Mouse (Mus musculus) myocyte (in vitro differentiated cells): Measurements from ENCODE around the gene Snx20. TPM values are rescaled to one million over a fixed set of nuclear protein-coding genes. Genes with fewer than 3 reads are reported as not detected.
A peak's percentile ranks its signal among the peaks of the same experiment; 100 is the strongest.

Experiments used
- H3K27me3 ChIP-seq: one replicate; pipeline ENCODE4 v1.6.1; 2011; ENCODE audit not compliant: control insufficient read depth, insufficient read depth, insufficient read length
- H3K36me3 ChIP-seq: one replicate; pipeline ENCODE4 v1.6.1; 2011; ENCODE audit not compliant: control insufficient read depth, insufficient read depth
- H3K4me2 ChIP-seq: one replicate; pipeline ENCODE4 v1.6.1; 2011; ENCODE audit warnings: low read depth, control low read depth
- H3K4me3 ChIP-seq: one replicate; pipeline ENCODE4 v1.5.1; 2011; ENCODE audit warnings: mild to moderate bottlenecking, control low read depth, moderate library complexity
- H3K79me2 ChIP-seq: one replicate; pipeline ENCODE4 v1.6.1; 2011; ENCODE audit not compliant: control insufficient read depth, insufficient read depth
- H3ac ChIP-seq: one replicate; pipeline ENCODE4 v1.6.1; 2011; ENCODE audit not compliant: control insufficient read depth, insufficient read length
- CEBPB ChIP-seq: IDR thresholded peaks from 2 replicates; pipeline ENCODE4 v1.6.1; 2011; ENCODE audit warnings: mild to moderate bottlenecking, moderate library complexity; ENCODE audit not compliant: poor library complexity, insufficient read depth, severe bottlenecking
- E2F4 ChIP-seq: IDR thresholded peaks from one replicate; pipeline ENCODE4 v1.6.1; 2011; ENCODE audit warnings: mild to moderate bottlenecking, control low read depth, moderate library complexity; ENCODE audit not compliant: insufficient read depth
- MAX ChIP-seq: IDR thresholded peaks from one replicate; pipeline ENCODE4 v1.6.1; 2011; ENCODE audit warnings: low read depth, mild to moderate bottlenecking, control low read depth
- MYOD1 ChIP-seq, 3 experiments: IDR thresholded peaks; one replicate each; pipeline ENCODE4 v1.6.1; 2011; ENCODE audit warnings: control low read depth in 2 of 3, low read depth in 2 of 3, mild to moderate bottlenecking in 2 of 3, moderate library complexity in 1 of 3; ENCODE audit not compliant: insufficient read length in 2 of 3, control insufficient read depth in 1 of 3
- MYOG ChIP-seq, 3 experiments: IDR thresholded peaks; one replicate each; pipeline ENCODE4 v1.6.1; 2011; ENCODE audit warnings: control low read depth in 2 of 3, low read depth in 2 of 3, mild to moderate bottlenecking in 2 of 3; ENCODE audit not compliant: insufficient read length in 2 of 3, control insufficient read depth in 1 of 3, insufficient read depth in 1 of 3
- POLR2A ChIP-seq: IDR thresholded peaks from one replicate; pipeline ENCODE4 v1.6.1; 2011; ENCODE audit warnings: low read depth, mild to moderate bottlenecking, control low read depth, moderate library complexity; ENCODE audit not compliant: insufficient read length
- POLR2AphosphoS2 ChIP-seq: IDR thresholded peaks from one replicate; pipeline ENCODE4 v1.6.1; 2011; ENCODE audit warnings: low read depth, control low read depth; ENCODE audit not compliant: insufficient read length
- REST ChIP-seq: IDR thresholded peaks from one replicate; pipeline ENCODE4 v1.6.1; 2011; ENCODE audit warnings: mild to moderate bottlenecking, control low read depth, moderate library complexity; ENCODE audit not compliant: insufficient read depth, insufficient read length
- SRF ChIP-seq: IDR thresholded peaks from one replicate; pipeline ENCODE4 v1.6.1; 2011; ENCODE audit warnings: low read depth; ENCODE audit not compliant: control insufficient read depth, insufficient read length
- TCF12 ChIP-seq: IDR thresholded peaks from one replicate; pipeline ENCODE4 v1.6.1; 2011; ENCODE audit warnings: mild to moderate bottlenecking, control low read depth; ENCODE audit not compliant: poor library complexity, insufficient read depth, severe bottlenecking
- TCF3 ChIP-seq: IDR thresholded peaks from one replicate; pipeline ENCODE4 v1.6.1; 2011; ENCODE audit warnings: low read depth, control low read depth; ENCODE audit not compliant: insufficient read length
- USF1 ChIP-seq: IDR thresholded peaks from one replicate; pipeline ENCODE4 v1.6.1; 2011; ENCODE audit warnings: low read depth, mild to moderate bottlenecking, control low read depth, moderate library complexity
- polyA plus RNA-seq: library from polyadenylated mRNA; unstranded; fragments of >200 nt; fragmentation: generic; extraction: Trizol; gene quantifications from one replicate; pipeline ENCODE4 v1.2.1, GENCODE M21; 2012; ENCODE audit warnings: missing spikeins

Snx20 gene
- polyA plus RNA-seq, 1 experiment, result 0.07 TPM

DNA sequence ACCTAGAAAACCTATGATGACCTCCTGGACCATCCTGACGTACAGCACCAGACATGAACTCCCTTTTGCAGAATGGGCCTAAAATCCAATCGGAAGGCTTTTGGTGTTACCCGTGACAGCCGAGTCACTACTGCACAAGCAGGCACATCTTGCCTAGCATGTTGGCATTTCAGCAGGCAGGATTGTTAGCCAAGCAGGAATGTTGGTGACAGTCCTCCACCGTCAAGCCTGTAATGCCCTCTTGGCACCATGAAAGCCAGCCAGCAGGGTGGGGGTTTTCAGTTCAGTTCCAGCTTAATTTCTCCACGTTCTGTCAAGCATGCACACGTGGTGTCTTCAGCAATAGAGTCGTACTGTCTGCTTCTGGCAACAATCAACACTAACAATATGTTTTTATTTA is 41.1 kb upstream of the Snx20 start:
- Histone ChIP-seq H3K27me3 (no peaks in the 10 kb centered on the region), H3K4me2 (no peak overlapping the region), H3K4me3 (no peak overlapping the region), H3K36me3 (no peaks in the 10 kb centered on the region), H3K79me2 (no peaks in the 10 kb centered on the region), H3ac (no peak overlapping the region)
- no peak for TF ChIP-seq POLR2A
- TF ChIP-seq MAX, result no peak
- TF ChIP-seq REST, result no peak
- no peak for TF ChIP-seq POLR2AphosphoS2

- H3K27me3 ChIP-seq, result no peaks in the 10 kb centered on the region
- no peak overlapping the region for H3K4me2 ChIP-seq
- H3K79me2 ChIP-seq, result no peaks in the 10 kb centered on the region
- H3K4me3 ChIP-seq, result no peak overlapping the region
- TF ChIP-seq MYOD1 (IDR thresholded peaks at IDR 0.05; ENCODE audit: control insufficient read depth in 1 of 3, insufficient read length in 2 of 3, low read depth in 2 of 3) (no peak), POLR2A (no peak), CEBPB (no peak), TCF12 (no peak), TCF3 (no peak), MYOG (IDR thresholded peaks at IDR 0.05; ENCODE audit: control insufficient read depth in 1 of 3, insufficient read depth in 1 of 3, insufficient read length in 2 of 3, low read depth in 2 of 3) (no peak), E2F4 (no peak), USF1 (no peak), REST (no peak), POLR2AphosphoS2 (no peak), SRF (no peak), MAX (no peak)
- H3ac ChIP-seq, result no peak overlapping the region
- no peaks in the 10 kb centered on the region for H3K36me3 ChIP-seq
Observed at GRCm38 (mm10) chr8:88675372-88676165, 39.6 kb upstream of the Snx20 start.

GRCm38 (mm10) chr8:88673859-88674258 is 37.9 kb upstream of the Snx20 start:
- Histone ChIP-seq H3K27me3 (no peaks in the 10 kb centered on the region), H3K36me3 (no peaks in the 10 kb centered on the region)
- TF ChIP-seq POLR2AphosphoS2 (no peak), MYOD1 (IDR thresholded peaks at IDR 0.05; ENCODE audit: control insufficient read depth in 1 of 3, insufficient read length in 2 of 3, low read depth in 2 of 3) (peak; percentile 6 to 74 (median 45)), MAX (no peak), POLR2A (no peak), MYOG (IDR thresholded peaks at IDR 0.05; ENCODE audit: control insufficient read depth in 1 of 3, insufficient read depth in 1 of 3, insufficient read length in 2 of 3, low read depth in 2 of 3) (peak in 2 of 3 experiments; percentile 38 to 72), USF1 (no peak), TCF12 (no peak)

GRCm38 (mm10) chr8:88671575-88671974 is 35.6 kb upstream of the Snx20 start:
- no peak for TF ChIP-seq E2F4
- TF ChIP-seq MAX, result no peak
- TF ChIP-seq CEBPB, result no peak
- TF ChIP-seq USF1, result no peak
- no peak for TF ChIP-seq REST
- no peak for TF ChIP-seq SRF
- no peak for TF ChIP-seq POLR2A
- no peak for TF ChIP-seq TCF3
- no peak for TF ChIP-seq POLR2AphosphoS2
- no peak for TF ChIP-seq MYOD1 (IDR thresholded peaks at IDR 0.05; ENCODE audit: control insufficient read depth in 1 of 3, insufficient read length in 2 of 3, low read depth in 2 of 3)
- no peak for TF ChIP-seq MYOG (IDR thresholded peaks at IDR 0.05; ENCODE audit: control insufficient read depth in 1 of 3, insufficient read depth in 1 of 3, insufficient read length in 2 of 3, low read depth in 2 of 3)
- Histone ChIP-seq H3K4me2 (no peak overlapping the region), H3K36me3 (no peaks in the 10 kb centered on the region), H3K79me2 (no peaks in the 10 kb centered on the region), H3ac (no peak overlapping the region), H3K4me3 (no peak overlapping the region), H3K27me3 (no peaks in the 10 kb centered on the region)

More at GRCm38 (mm10) chr8:88673859-88674258, 37.9 kb upstream of the Snx20 start:
- no peak overlapping the region for H3K4me3 ChIP-seq
- no peak overlapping the region for H3K4me2 ChIP-seq
- H3ac ChIP-seq, result no peak overlapping the region
- no peaks in the 10 kb centered on the region for H3K79me2 ChIP-seq

DNA sequence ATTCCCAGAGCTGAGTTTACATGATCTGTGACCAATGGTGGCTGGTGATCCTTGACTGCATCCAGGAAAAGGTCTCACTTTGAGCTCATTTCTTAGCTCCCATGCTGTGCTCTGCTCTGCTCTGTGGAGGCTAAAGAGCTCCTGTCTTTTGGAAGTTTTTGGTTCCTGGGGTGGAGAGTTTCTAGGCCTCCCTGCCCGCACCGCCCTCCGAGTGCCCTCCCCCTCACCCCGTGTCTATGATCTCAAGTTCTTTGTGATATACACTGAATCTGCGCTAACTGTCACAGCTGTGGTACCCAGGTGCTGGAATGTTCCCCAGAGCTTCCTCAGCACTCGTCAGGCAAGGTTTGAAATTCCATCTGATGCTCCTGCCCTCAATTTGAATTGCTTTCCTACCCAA is 34.9 kb upstream of the Snx20 start:
- H3K4me2 ChIP-seq, result no peak overlapping the region
- no peaks in the 10 kb centered on the region for H3K36me3 ChIP-seq
- no peak for TF ChIP-seq MYOD1 (IDR thresholded peaks at IDR 0.05; ENCODE audit: control insufficient read depth in 1 of 3, insufficient read length in 2 of 3, low read depth in 2 of 3)
- TF ChIP-seq REST, result no peak
- TF ChIP-seq POLR2AphosphoS2, result no peak
- no peak for TF ChIP-seq SRF
- TF ChIP-seq CEBPB, result no peak
- H3K27me3 ChIP-seq, result no peaks in the 10 kb centered on the region
- H3K4me3 ChIP-seq, result no peak overlapping the region
- H3K79me2 ChIP-seq, result no peaks in the 10 kb centered on the region
- H3ac ChIP-seq, result no peak overlapping the region
